Mouse (Mus musculus): ENCODE measurements around the gene Itga2b. TPM values are rescaled to one million over a fixed set of nuclear protein-coding genes. Genes with fewer than 3 reads are reported as not detected.

Gene Itga2b
- total and polyA plus RNA-seq, 2 experiments from 2014 or later, result 2.6 to 15.5 TPM

- no peaks in the 10 kb centered on the region for H3K9me3 ChIP-seq (ENCODE audit: low read length)
- no peak overlapping the region for H3K9ac ChIP-seq (replicated peaks; ENCODE audit: low read length, poor library complexity, severe bottlenecking)
- H3K4me3 ChIP-seq (ENCODE audit: low read depth, low read length), result no peak overlapping the region
- H3K4me1 ChIP-seq (ENCODE audit: insufficient read depth, low read length), result no peaks in the 10 kb centered on the region
- no peak overlapping the region for H3K4me2 ChIP-seq (ENCODE audit: low read depth, low read length, poor library complexity, severe bottlenecking)
- H3K27me3 ChIP-seq (ENCODE audit: insufficient read depth, low read length), result no peaks in the 10 kb centered on the region
- H3K36me3 ChIP-seq (ENCODE audit: insufficient read depth, low read length), result peaks cover 16% of the 10 kb centered on the region
- H3K27ac ChIP-seq (ENCODE audit: low read depth, low read length), result no peak overlapping the region
- DNase-seq (ENCODE audit: low spot score) (no peak), ATAC-seq (ENCODE audit: low FRiP score) (no peak)
- TF ChIP-seq CTCF (IDR thresholded peaks at IDR 0.05), result no peak
- WGBS, result 98% methylated on average over 6 of the region's 6 CpGs
Measured at GRCm38 (mm10) chr11:102495114-102495513, 25.2 kb upstream of the Itga2b start.

- Histone ChIP-seq H3K4me1 (ENCODE audit: insufficient read depth, low read length) (no peaks in the 10 kb centered on the region), H3K9me3 (ENCODE audit: low read length) (no peaks in the 10 kb centered on the region), H3K9ac (replicated peaks; ENCODE audit: low read length, poor library complexity, severe bottlenecking) (no peak overlapping the region), H3K36me3 (ENCODE audit: insufficient read depth, low read length) (peaks cover 13% of the 10 kb centered on the region; the same call in 1 of the 2 replicates), H3K4me3 (ENCODE audit: low read depth, low read length) (no peak overlapping the region), H3K4me2 (ENCODE audit: low read depth, low read length, poor library complexity, severe bottlenecking) (no peak overlapping the region), H3K27me3 (ENCODE audit: insufficient read depth, low read length) (no peaks in the 10 kb centered on the region), H3K27ac (ENCODE audit: low read depth, low read length) (no peak overlapping the region)
- DNase-seq (ENCODE audit: low spot score) (no peak), ATAC-seq (ENCODE audit: low FRiP score) (no peak)
- TF ChIP-seq CTCF (IDR thresholded peaks at IDR 0.05), result no peak
- WGBS, result 89% methylated on average over 7 of the region's 7 CpGs
Measured at GRCm38 (mm10) chr11:102494063-102494650, 24.2 kb upstream of the Itga2b start.

- no peak for TF ChIP-seq CTCF (IDR thresholded peaks at IDR 0.05)
- 75% methylated on average over 2 of the region's 2 CpGs for WGBS
- no peak overlapping the region for H3K4me3 ChIP-seq (ENCODE audit: low read depth, low read length)
Measured at GRCm38 (mm10) chr11:102493241-102493640, 23.3 kb upstream of the Itga2b start.

GRCm38 (mm10) chr11:102487901-102488300, 18.0 kb upstream of the Itga2b start:
- Histone ChIP-seq H3K9me3 (ENCODE audit: low read length) (no peaks in the 10 kb centered on the region), H3K9ac (replicated peaks; ENCODE audit: low read length, poor library complexity, severe bottlenecking) (no peak overlapping the region), H3K36me3 (ENCODE audit: insufficient read depth, low read length) (peaks cover 20% of the 10 kb centered on the region), H3K27me3 (ENCODE audit: insufficient read depth, low read length) (no peaks in the 10 kb centered on the region), H3K27ac (ENCODE audit: low read depth, low read length) (no peak overlapping the region), H3K4me2 (ENCODE audit: low read depth, low read length, poor library complexity, severe bottlenecking) (no peak overlapping the region), H3K4me1 (ENCODE audit: insufficient read depth, low read length) (no peaks in the 10 kb centered on the region), H3K4me3 (ENCODE audit: low read depth, low read length) (no peak overlapping the region)
- WGBS, result 92% methylated on average over 2 of the region's 2 CpGs
- ATAC-seq (ENCODE audit: low FRiP score) (no peak), DNase-seq (ENCODE audit: low spot score) (no peak)
- no peak for TF ChIP-seq CTCF (IDR thresholded peaks at IDR 0.05)

More at GRCm38 (mm10) chr11:102493241-102493640, 23.3 kb upstream of the Itga2b start:
- Histone ChIP-seq H3K27ac (ENCODE audit: low read depth, low read length) (no peak overlapping the region), H3K4me1 (ENCODE audit: insufficient read depth, low read length) (no peaks in the 10 kb centered on the region), H3K9me3 (ENCODE audit: low read length) (no peaks in the 10 kb centered on the region), H3K27me3 (ENCODE audit: insufficient read depth, low read length) (no peaks in the 10 kb centered on the region), H3K36me3 (ENCODE audit: insufficient read depth, low read length) (peaks cover 12% of the 10 kb centered on the region; the same call in 1 of the 2 replicates), H3K9ac (replicated peaks; ENCODE audit: low read length, poor library complexity, severe bottlenecking) (no peak overlapping the region), H3K4me2 (ENCODE audit: low read depth, low read length, poor library complexity, severe bottlenecking) (no peak overlapping the region)
- ATAC-seq (ENCODE audit: low FRiP score) (no peak), DNase-seq (ENCODE audit: low spot score) (no peak)

GRCm38 (mm10) chr11:102486733-102487386, 16.9 kb upstream of the Itga2b start:
- Histone ChIP-seq H3K27ac (ENCODE audit: low read depth, low read length) (no peak overlapping the region), H3K4me2 (ENCODE audit: low read depth, low read length, poor library complexity, severe bottlenecking) (no peak overlapping the region), H3K4me3 (ENCODE audit: low read depth, low read length) (no peak overlapping the region), H3K36me3 (ENCODE audit: insufficient read depth, low read length) (peaks cover 20% of the 10 kb centered on the region), H3K9me3 (ENCODE audit: low read length) (no peaks in the 10 kb centered on the region), H3K27me3 (ENCODE audit: insufficient read depth, low read length) (no peaks in the 10 kb centered on the region), H3K9ac (replicated peaks; ENCODE audit: low read length, poor library complexity, severe bottlenecking) (no peak overlapping the region), H3K4me1 (ENCODE audit: insufficient read depth, low read length) (no peaks in the 10 kb centered on the region)
- no peak for ATAC-seq (ENCODE audit: low FRiP score)
- peak; percentile 87 for DNase-seq (ENCODE audit: low spot score)
- 71% methylated on average over 11 of the region's 11 CpGs for WGBS
- TF ChIP-seq CTCF (IDR thresholded peaks at IDR 0.05), result peak; percentile 82

GRCm38 (mm10) chr11:102481779-102482178, 11.9 kb upstream of the Itga2b start:
- 92% methylated on average over 10 of the region's 10 CpGs for WGBS
- no peak overlapping the region for H3K4me3 ChIP-seq (ENCODE audit: low read depth, low read length)
- ATAC-seq (ENCODE audit: low FRiP score), result no peak
- DNase-seq (ENCODE audit: low spot score), result no peak
- no peaks in the 10 kb centered on the region for H3K4me1 ChIP-seq (ENCODE audit: insufficient read depth, low read length)
- peaks cover 61% of the 10 kb centered on the region for H3K36me3 ChIP-seq (ENCODE audit: insufficient read depth, low read length)
- H3K27me3 ChIP-seq (ENCODE audit: insufficient read depth, low read length), result no peaks in the 10 kb centered on the region
- H3K27ac ChIP-seq (ENCODE audit: low read depth, low read length), result no peak overlapping the region
- no peaks in the 10 kb centered on the region for H3K9me3 ChIP-seq (ENCODE audit: low read length)
- no peak overlapping the region for H3K9ac ChIP-seq (replicated peaks; ENCODE audit: low read length, poor library complexity, severe bottlenecking)
- H3K4me2 ChIP-seq (ENCODE audit: low read depth, low read length, poor library complexity, severe bottlenecking), result no peak overlapping the region
- no peak for TF ChIP-seq CTCF (IDR thresholded peaks at IDR 0.05)

All from midbrain, postnatal 0 days (tissue).